Mouse (Mus musculus) stomach, postnatal 0 days (tissue): ENCODE measurements around the gene Pfkfb3. TPM values are rescaled to one million over a fixed set of nuclear protein-coding genes. Genes with fewer than 3 reads are reported as not detected.

Experiments
- ATAC-seq: fragments of 200-750 bp; cut with Nextera tagmentation; 2 replicates; pipeline ENCODE4 v1.8.0; 2017; ENCODE audit not compliant: low FRiP score, low TSS enrichment
- DNase-seq: peaks from one replicate; pipeline ENCODE4 v3.0.0-alpha.2; 2016; ENCODE audit warnings: low spot score
- H3K27ac ChIP-seq: fragments of 300-500 bp; sonication (generic); replicated peaks from 2 replicates; pipeline ENCODE4 v1.5.1; 2014; ENCODE audit warnings: mild to moderate bottlenecking, control low read depth
- H3K27me3 ChIP-seq: fragments of 300-500 bp; sonication (generic); 2 replicates; pipeline ENCODE4 v1.6.1; 2014; ENCODE audit warnings: low read length; ENCODE audit not compliant: control insufficient read depth, insufficient read depth
- H3K36me3 ChIP-seq: fragments of 300-500 bp; sonication (generic); 2 replicates; pipeline ENCODE4 v1.6.1; 2014; ENCODE audit warnings: low read length, mixed read lengths; ENCODE audit not compliant: control insufficient read depth, insufficient read depth
- H3K4me1 ChIP-seq: fragments of 300-500 bp; sonication (generic); replicated peaks from 2 replicates; pipeline ENCODE4 v1.6.1; 2014; ENCODE audit warnings: antibody characterized with exemption; ENCODE audit not compliant: control insufficient read depth, insufficient read depth
- H3K4me2 ChIP-seq: fragments of 300-500 bp; sonication (generic); replicated peaks from 2 replicates; pipeline ENCODE4 v1.6.1; 2014; ENCODE audit warnings: low read depth, mild to moderate bottlenecking, control low read depth, moderate library complexity
- H3K4me3 ChIP-seq: fragments of 300-500 bp; sonication (generic); 2 replicates; pipeline ENCODE4 v1.5.1; 2014; ENCODE audit warnings: low read depth, low read length, control low read depth
- H3K9ac ChIP-seq: fragments of 300-500 bp; sonication (generic); 2 replicates; pipeline ENCODE4 v1.6.1; 2014; ENCODE audit warnings: mild to moderate bottlenecking, low read length, control low read depth, mixed read lengths
- H3K9me3 ChIP-seq: fragments of 300-500 bp; sonication (generic); 2 replicates; pipeline ENCODE4 v1.6.1; 2016; ENCODE audit warnings: low read length; ENCODE audit not compliant: control insufficient read depth
- CTCF ChIP-seq: IDR thresholded peaks from 2 replicates; pipeline ENCODE4 v1.5.1; 2016; ENCODE audit warnings: antibody characterized with exemption, low read depth, mild to moderate bottlenecking, moderate library complexity
- EP300 ChIP-seq: optimal IDR thresholded peaks from 2 replicates; pipeline ENCODE3; 2016; ENCODE audit warnings: antibody characterized with exemption
- WGBS: fragments of 180-500 bp; shearing (Covaris S2); extraction: QIAGEN DNeasy Blood & Tissue Kit; methylation state at CpG from one replicate; pipeline ENCODE4 v1.1.7; 2014; 5-methylcytosine and 5-hydroxymethylcytosine counted together
- polyA plus RNA-seq: library from polyadenylated mRNA; unstranded; fragments of >200 nt; fragmentation: Nextera tagmentation; extraction: Ambion mirVana; gene quantifications from 2 replicates; pipeline ENCODE4 v1.2.1, GENCODE M21; 2015

Pfkfb3 gene
- polyA plus RNA-seq, 1 experiment from 2014 or later: 5.5 TPM

DNA sequence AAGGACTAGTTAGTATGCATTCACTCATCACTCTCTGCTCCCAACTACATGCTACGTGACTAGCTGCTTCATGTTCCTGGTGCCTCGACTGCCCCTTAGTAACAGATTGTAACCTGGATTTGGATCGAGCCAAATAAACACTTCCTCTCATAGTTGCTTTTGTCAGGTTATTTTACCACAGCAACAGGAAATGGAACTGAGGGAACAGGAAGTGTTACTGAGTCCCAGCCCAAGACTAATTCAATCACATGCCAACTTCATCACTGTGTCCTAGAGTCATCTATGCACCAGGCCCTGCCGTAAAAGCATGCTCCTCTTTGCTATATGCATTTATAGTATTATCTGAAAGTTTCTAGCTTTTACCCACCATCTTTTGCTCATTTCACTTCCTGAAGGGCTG is 34.1 kb upstream of the Pfkfb3 start:
- no peak overlapping the region for H3K4me2 ChIP-seq

DNA sequence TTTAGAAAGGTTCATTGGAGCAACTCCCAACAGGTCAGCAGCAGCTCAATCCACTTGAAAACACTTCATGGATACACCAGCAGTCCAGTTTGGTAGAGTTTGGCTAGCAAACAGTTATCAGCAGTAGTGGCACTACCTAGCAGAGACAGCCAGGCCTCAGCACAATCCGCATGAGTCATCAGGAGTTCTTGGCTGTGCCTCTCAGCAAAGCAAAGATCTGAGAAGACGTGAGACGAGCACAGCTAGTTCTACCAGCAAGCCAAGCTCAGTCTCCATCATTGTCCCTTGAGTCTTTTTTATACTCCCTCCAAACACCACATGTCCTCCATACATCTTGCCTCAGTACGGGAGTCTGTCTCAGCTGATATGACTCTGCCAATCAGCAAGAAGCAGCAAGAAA is 25.5 kb upstream of the Pfkfb3 start:
- DNase-seq (no peak), ATAC-seq (no peak)
- Histone ChIP-seq H3K27ac (no peak overlapping the region), H3K4me3 (no peak overlapping the region), H3K36me3 (peaks cover 5% of the 10 kb centered on the region; the same call in 1 of the 2 replicates), H3K4me1 (no peaks in the 10 kb centered on the region), H3K4me2 (no peak overlapping the region), H3K27me3 (no peaks in the 10 kb centered on the region), H3K9me3 (no peaks in the 10 kb centered on the region), H3K9ac (no peak overlapping the region)
- 89% methylated on average over 4 of the region's 4 CpGs for WGBS
- TF ChIP-seq EP300 (no peak), CTCF (no peak)

More for the DNA sequence above, 34.1 kb upstream of the Pfkfb3 start:
- Histone ChIP-seq H3K4me1 (no peaks in the 10 kb centered on the region), H3K9me3 (no peaks in the 10 kb centered on the region), H3K9ac (no peak overlapping the region), H3K4me3 (no peak overlapping the region), H3K36me3 (peaks cover 39% of the 10 kb centered on the region), H3K27me3 (no peaks in the 10 kb centered on the region), H3K27ac (no peak overlapping the region)
- no peak for DNase-seq
- TF ChIP-seq CTCF: no peak
- 84% methylated on average over 4 of the region's 4 CpGs for WGBS
- ATAC-seq: no peak

DNA sequence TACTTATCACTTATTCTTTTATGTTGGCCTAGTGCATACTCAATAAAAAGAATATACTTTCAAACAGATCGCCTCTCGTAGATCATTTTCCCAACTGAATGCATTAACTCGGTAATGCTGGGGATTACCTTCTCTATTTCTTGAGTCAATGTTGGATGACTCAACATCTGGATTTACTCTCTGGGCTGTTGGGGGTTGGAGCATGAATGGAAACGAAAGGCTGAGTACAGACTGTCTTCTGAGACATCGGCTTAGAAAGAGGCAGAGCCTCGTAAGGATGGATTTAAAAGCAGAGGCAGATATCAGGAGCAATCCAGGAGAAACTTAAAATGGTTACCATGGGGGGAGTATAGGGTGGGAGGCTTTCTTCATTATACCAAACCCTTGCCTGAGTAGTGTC is 24.3 kb upstream of the Pfkfb3 start:
- ATAC-seq: no peak
- no peak for DNase-seq
- TF ChIP-seq EP300 (no peak), CTCF (no peak)
- no peak overlapping the region for H3K4me3 ChIP-seq
- no peak overlapping the region for H3K9ac ChIP-seq
- 59% methylated on average over 6 of the region's 6 CpGs for WGBS
- H3K36me3 ChIP-seq: no peaks in the 10 kb centered on the region
- no peaks in the 10 kb centered on the region for H3K9me3 ChIP-seq
- H3K27ac ChIP-seq: no peak overlapping the region
- H3K4me2 ChIP-seq: no peak overlapping the region
- H3K27me3 ChIP-seq: no peaks in the 10 kb centered on the region
- no peaks in the 10 kb centered on the region for H3K4me1 ChIP-seq

DNA sequence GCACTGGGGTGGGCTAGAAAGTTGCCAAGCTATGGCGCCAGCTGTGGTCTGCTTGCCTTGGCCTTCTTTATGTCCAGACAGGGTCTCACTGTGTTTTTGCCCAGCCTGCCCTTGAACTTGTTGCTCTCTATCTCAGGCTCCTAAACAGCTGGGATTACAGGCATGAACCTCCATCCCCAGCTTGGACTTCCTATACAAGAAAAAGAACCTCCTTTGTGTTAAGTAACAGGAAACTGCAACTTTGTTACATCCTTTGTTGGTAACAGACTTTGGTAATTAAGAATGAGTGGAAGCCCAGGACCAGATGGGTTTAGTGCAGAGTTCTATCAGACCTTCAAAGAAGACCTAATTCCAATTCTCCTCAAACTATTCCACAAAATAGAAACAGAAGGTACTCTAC is 19.8 kb upstream of the Pfkfb3 start:
- no peaks in the 10 kb centered on the region for H3K4me1 ChIP-seq
- no peak overlapping the region for H3K9ac ChIP-seq
- no peaks in the 10 kb centered on the region for H3K9me3 ChIP-seq
- H3K4me2 ChIP-seq: no peak overlapping the region
- TF ChIP-seq EP300 (no peak), CTCF (no peak)
- no peaks in the 10 kb centered on the region for H3K36me3 ChIP-seq
- no peak overlapping the region for H3K4me3 ChIP-seq
- ATAC-seq (no peak), DNase-seq (no peak)
- no peaks in the 10 kb centered on the region for H3K27me3 ChIP-seq
- H3K27ac ChIP-seq: no peak overlapping the region
- WGBS: 97% methylated on average over 1 of the region's 1 CpGs

GRCm38 (mm10) chr2:11571004-11571535 is 17.2 kb upstream of the Pfkfb3 start:
- 46% methylated on average over 6 of the region's 6 CpGs for WGBS
- Histone ChIP-seq H3K9ac (no peak overlapping the region), H3K9me3 (no peaks in the 10 kb centered on the region), H3K36me3 (no peaks in the 10 kb centered on the region), H3K27me3 (no peaks in the 10 kb centered on the region), H3K27ac (no peak overlapping the region), H3K4me3 (no peak overlapping the region), H3K4me2 (no peak overlapping the region), H3K4me1 (no peaks in the 10 kb centered on the region)
- TF ChIP-seq CTCF (no peak), EP300 (no peak)
- ATAC-seq (no peak), DNase-seq (no peak)

GRCm38 (mm10) chr2:11568471-11568870 is 14.6 kb upstream of the Pfkfb3 start:
- Histone ChIP-seq H3K27ac (no peak overlapping the region), H3K4me2 (no peak overlapping the region), H3K9me3 (no peaks in the 10 kb centered on the region), H3K9ac (no peak overlapping the region), H3K4me3 (no peak overlapping the region), H3K27me3 (no peaks in the 10 kb centered on the region), H3K36me3 (no peaks in the 10 kb centered on the region), H3K4me1 (no peaks in the 10 kb centered on the region)
- DNase-seq (no peak), ATAC-seq (no peak)
- WGBS: 84% methylated on average over 7 of the region's 7 CpGs
- TF ChIP-seq CTCF (no peak), EP300 (no peak)
